Mouse (Mus musculus) forebrain, embryonic 12.5 days (tissue): Measurements from ENCODE around the gene Mturn. TPM values are rescaled to one million over a fixed set of nuclear protein-coding genes. Genes with fewer than 3 reads are reported as not detected.

Source experiments
- ATAC-seq: fragments of 200-750 bp; cut with Nextera tagmentation; 2 replicates; pipeline ENCODE4 v1.8.0; 2017; ENCODE audit warnings: moderate TSS enrichment; ENCODE audit not compliant: low FRiP score
- H3K27ac ChIP-seq: fragments of 300-500 bp; sonication (generic); 2 replicates; pipeline ENCODE4 v1.5.1; 2016; ENCODE audit warnings: mild to moderate bottlenecking
- H3K27me3 ChIP-seq: fragments of 300-500 bp; sonication (generic); 2 replicates; pipeline ENCODE4 v1.6.1; 2016; ENCODE audit warnings: mild to moderate bottlenecking
- H3K36me3 ChIP-seq: fragments of 300-500 bp; sonication (generic); replicated peaks from 2 replicates; pipeline ENCODE4 v1.6.1; 2016; ENCODE audit warnings: mild to moderate bottlenecking
- H3K4me1 ChIP-seq: fragments of 300-500 bp; sonication (generic); 2 replicates; pipeline ENCODE4 v1.6.1; 2016
- H3K4me2 ChIP-seq: fragments of 300-500 bp; sonication (generic); 2 replicates; pipeline ENCODE4 v1.6.1; 2016; ENCODE audit warnings: mild to moderate bottlenecking, moderate library complexity
- H3K4me3 ChIP-seq: fragments of 300-500 bp; sonication (generic); replicated peaks from 2 replicates; pipeline ENCODE4 v1.5.1; 2016; ENCODE audit warnings: mild to moderate bottlenecking
- H3K9ac ChIP-seq: fragments of 300-500 bp; sonication (generic); 2 replicates; pipeline ENCODE4 v1.6.1; 2016; ENCODE audit warnings: mild to moderate bottlenecking
- H3K9me3 ChIP-seq: fragments of 300-500 bp; sonication (generic); 2 replicates; pipeline ENCODE4 v1.6.1; 2016
- WGBS: fragments of 180-500 bp; shearing (Covaris S2); methylation state at CpG from one replicate; pipeline ENCODE4 v1.1.7; 2016; 5-methylcytosine and 5-hydroxymethylcytosine counted together
- polyA plus RNA-seq: library from polyadenylated mRNA; unstranded; fragments of >200 nt; fragmentation: Nextera tagmentation; extraction: Ambion mirVana; gene quantifications from 2 replicates; pipeline ENCODE4 v1.2.1, GENCODE M21; 2016

Gene Mturn
- polyA plus RNA-seq, 1 experiment from 2014 or later = 37.5 TPM

DNA sequence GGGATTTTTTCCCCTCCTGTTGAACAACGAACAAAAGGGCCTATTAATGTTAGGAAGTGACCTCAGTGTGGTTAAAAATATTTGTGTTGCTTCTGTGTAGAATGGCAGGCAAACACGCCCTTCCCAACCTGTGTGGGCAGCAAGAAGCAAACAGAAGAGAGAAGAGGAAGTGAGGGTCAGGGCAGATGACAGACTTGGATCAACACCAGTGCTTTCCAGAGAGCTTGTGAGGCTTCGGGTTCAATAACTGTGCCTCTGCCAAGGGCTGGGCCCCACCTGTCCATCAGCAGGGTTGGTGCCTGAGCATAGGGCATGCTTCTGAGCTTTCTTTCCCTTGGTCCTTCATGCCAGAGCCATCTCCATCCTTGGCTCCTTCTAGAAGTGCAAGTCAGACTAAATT is 70.7 kb downstream of the Mturn start:
- no peaks in the 10 kb centered on the region for H3K4me1 ChIP-seq
- no peak overlapping the region for H3K9ac ChIP-seq
- no peak overlapping the region for H3K4me2 ChIP-seq
- no peak overlapping the region for H3K27ac ChIP-seq
- WGBS = 76% methylated on average over 3 of the region's 3 CpGs
- no peaks in the 10 kb centered on the region for H3K27me3 ChIP-seq
- ATAC-seq = no peak
- no peaks in the 10 kb centered on the region for H3K36me3 ChIP-seq
- H3K4me3 ChIP-seq = no peak overlapping the region
- no peaks in the 10 kb centered on the region for H3K9me3 ChIP-seq

Other genes starting within 250 kb of the Mturn start
- gene Scrn1, start 115.1 kb upstream of the Mturn start, polyA plus RNA-seq = 119 and 157 TPM in 2 replicates
- 20.1 and 21.2 TPM in 2 replicates for gene Plekha8, start 86.5 kb upstream of the Mturn start, polyA plus RNA-seq
- 13.9 and 18.4 TPM in 2 replicates for gene Fkbp14, start 84.3 kb upstream of the Mturn start, polyA plus RNA-seq
- 5.4 and 5.6 TPM in 2 replicates for gene Znrf2, start 135.3 kb downstream of the Mturn start, polyA plus RNA-seq